Mouse (Mus musculus) intestine, embryonic 16.5 days (tissue): ENCODE measurements around the gene Brip1. TPM values are rescaled to one million over a fixed set of nuclear protein-coding genes. Genes with fewer than 3 reads are reported as not detected.

ENCODE experiments used
- ATAC-seq: fragments of 200-750 bp; cut with Nextera tagmentation; 2 replicates; pipeline ENCODE4 v1.8.0; 2017; ENCODE audit warnings: moderate TSS enrichment, moderate library complexity
- H3K27ac ChIP-seq: fragments of 300-500 bp; sonication (generic); 2 replicates; pipeline ENCODE4 v1.5.1; 2014; ENCODE audit warnings: mild to moderate bottlenecking, low read length
- H3K27me3 ChIP-seq: fragments of 300-500 bp; sonication (generic); replicated peaks from 2 replicates; pipeline ENCODE4 v1.6.1; 2014; ENCODE audit warnings: low read length, control low read depth, mixed read lengths; ENCODE audit not compliant: control insufficient read depth, insufficient read depth
- H3K36me3 ChIP-seq: fragments of 300-500 bp; sonication (generic); 2 replicates; pipeline ENCODE4 v1.6.1; 2014; ENCODE audit warnings: low read length, control low read depth; ENCODE audit not compliant: control insufficient read depth, insufficient read depth
- H3K4me1 ChIP-seq: fragments of 300-500 bp; sonication (generic); 2 replicates; pipeline ENCODE4 v1.6.1; 2014; ENCODE audit warnings: low read length, control low read depth, mixed read lengths; ENCODE audit not compliant: control insufficient read depth, insufficient read depth
- H3K4me2 ChIP-seq: fragments of 300-500 bp; sonication (generic); 2 replicates; pipeline ENCODE4 v1.6.1; 2014; ENCODE audit warnings: low read depth, low read length, control low read depth
- H3K4me3 ChIP-seq: fragments of 300-500 bp; sonication (generic); 2 replicates; pipeline ENCODE4 v1.5.1; 2014; ENCODE audit warnings: mild to moderate bottlenecking, low read length
- H3K9ac ChIP-seq: fragments of 300-500 bp; sonication (generic); 2 replicates; pipeline ENCODE4 v1.6.1; 2014; ENCODE audit warnings: low read depth, low read length
- H3K9me3 ChIP-seq: fragments of 300-500 bp; sonication (generic); 2 replicates; pipeline ENCODE4 v1.6.1; 2016; ENCODE audit warnings: low read length, control low read depth; ENCODE audit not compliant: control insufficient read depth
- WGBS: fragments of 180-500 bp; shearing (Covaris S2); extraction: QIAGEN DNeasy Blood & Tissue Kit; methylation state at CpG from one replicate; pipeline ENCODE4 v1.1.7; 2014; 5-methylcytosine and 5-hydroxymethylcytosine counted together
- polyA plus RNA-seq: library from polyadenylated mRNA; unstranded; fragments of >200 nt; fragmentation: Nextera tagmentation; extraction: Ambion mirVana; gene quantifications from 2 replicates; pipeline ENCODE4 v1.2.1, GENCODE M21; 2015

Gene Brip1
- polyA plus RNA-seq, 1 experiment from 2014 or later, result 7.5 TPM

GRCm38 (mm10) chr11:86020033-86020432 is 181.0 kb downstream of the Brip1 start:
- no peaks in the 10 kb centered on the region for H3K36me3 ChIP-seq
- H3K27me3 ChIP-seq, result no peaks in the 10 kb centered on the region
- H3K27ac ChIP-seq, result no peak overlapping the region
- no peak for ATAC-seq
- H3K9me3 ChIP-seq, result no peaks in the 10 kb centered on the region
- WGBS, result 55% methylated on average over 1 of the region's 1 CpGs
- no peak overlapping the region for H3K4me2 ChIP-seq
- no peak overlapping the region for H3K9ac ChIP-seq
- no peaks in the 10 kb centered on the region for H3K4me1 ChIP-seq
- H3K4me3 ChIP-seq, result no peak overlapping the region

DNA sequence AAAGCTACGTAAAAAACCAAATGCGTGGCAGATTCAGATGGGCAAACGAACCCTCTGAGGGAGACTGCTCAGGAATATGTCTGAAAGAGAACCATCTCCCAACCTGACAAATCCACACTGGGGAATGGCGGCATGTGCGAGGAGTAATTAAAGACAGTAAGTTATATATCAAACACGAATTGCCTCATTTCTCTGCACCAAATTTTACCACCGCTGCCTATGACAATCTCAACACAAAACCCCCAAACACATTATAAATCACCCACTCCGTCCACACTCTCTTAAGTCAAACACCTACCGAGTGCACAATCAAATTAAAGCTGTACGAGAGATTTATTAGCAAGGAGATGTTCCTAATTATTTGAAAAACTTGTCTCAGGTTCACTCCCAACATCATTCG is 184.8 kb downstream of the Brip1 start:
- no peaks in the 10 kb centered on the region for H3K4me1 ChIP-seq
- no peak overlapping the region for H3K27ac ChIP-seq
- H3K9me3 ChIP-seq, result no peaks in the 10 kb centered on the region
- WGBS, result 55% methylated on average over 11 of the region's 11 CpGs
- H3K36me3 ChIP-seq, result no peaks in the 10 kb centered on the region
- ATAC-seq, result no peak
- H3K4me3 ChIP-seq, result no peak overlapping the region
- no peaks in the 10 kb centered on the region for H3K27me3 ChIP-seq
- H3K9ac ChIP-seq, result no peak overlapping the region
- no peak overlapping the region for H3K4me2 ChIP-seq

GRCm38 (mm10) chr11:86013087-86013486 is 187.9 kb downstream of the Brip1 start:
- H3K9me3 ChIP-seq, result no peaks in the 10 kb centered on the region
- H3K4me1 ChIP-seq, result no peaks in the 10 kb centered on the region
- H3K4me3 ChIP-seq, result no peak overlapping the region
- no peak overlapping the region for H3K27ac ChIP-seq
- ATAC-seq, result no peak
- WGBS, result 60% methylated on average over 2 of the region's 2 CpGs
- no peaks in the 10 kb centered on the region for H3K36me3 ChIP-seq
- no peak overlapping the region for H3K9ac ChIP-seq
- no peak overlapping the region for H3K4me2 ChIP-seq
- no peaks in the 10 kb centered on the region for H3K27me3 ChIP-seq

GRCm38 (mm10) chr11:86010458-86010857 is 190.5 kb downstream of the Brip1 start:
- no peaks in the 10 kb centered on the region for H3K36me3 ChIP-seq
- ATAC-seq, result no peak
- H3K4me3 ChIP-seq, result no peak overlapping the region
- H3K4me1 ChIP-seq, result no peaks in the 10 kb centered on the region
- H3K27me3 ChIP-seq, result no peaks in the 10 kb centered on the region
- no peak overlapping the region for H3K9ac ChIP-seq
- H3K27ac ChIP-seq, result no peak overlapping the region
- WGBS, result 81% methylated on average over 4 of the region's 4 CpGs
- no peak overlapping the region for H3K4me2 ChIP-seq
- H3K9me3 ChIP-seq, result no peaks in the 10 kb centered on the region

- Histone ChIP-seq H3K9me3 (no peaks in the 10 kb centered on the region), H3K4me3 (no peak overlapping the region), H3K4me2 (no peak overlapping the region), H3K9ac (no peak overlapping the region), H3K36me3 (no peaks in the 10 kb centered on the region), H3K27me3 (no peaks in the 10 kb centered on the region), H3K4me1 (no peaks in the 10 kb centered on the region), H3K27ac (no peak overlapping the region)
- ATAC-seq, result no peak
- 79% methylated on average over 10 of the region's 10 CpGs for WGBS
Observed at GRCm38 (mm10) chr11:86008211-86008905, 192.6 kb downstream of the Brip1 start.

Other genes with a start within 250 kb of the Brip1 start
- 16.0 and 20.1 TPM in 2 replicates for gene Ints2, start 56.4 kb upstream of the Brip1 start, polyA plus RNA-seq
- gene Med13, start 156.4 kb upstream of the Brip1 start, polyA plus RNA-seq, result 5.8 and 5.9 TPM in 2 replicates